Mouse (Mus musculus) neural tube, embryonic 15.5 days (tissue): Measurements from ENCODE around the gene Syngap1. TPM values are rescaled to one million over a fixed set of nuclear protein-coding genes. Genes with fewer than 3 reads are reported as not detected.
"Not testable (repeated sequence)": the region's sequence is repeated elsewhere in the genome, so short reads cannot be mapped to it uniquely, and the experiment has no call there.

Source experiments
- ATAC-seq: fragments of 200-750 bp; cut with Nextera tagmentation; 2 replicates; pipeline ENCODE4 v1.8.0; 2017; ENCODE audit warnings: mild to moderate bottlenecking, moderate TSS enrichment, moderate library complexity; ENCODE audit not compliant: low FRiP score
- H3K27ac ChIP-seq: fragments of 300-500 bp; sonication (generic); replicated peaks from 2 replicates; pipeline ENCODE4 v1.5.1; 2015; ENCODE audit warnings: mild to moderate bottlenecking, inconsistent platforms
- H3K27me3 ChIP-seq: fragments of 300-500 bp; sonication (generic); replicated peaks from 2 replicates; pipeline ENCODE4 v1.6.1; 2015; ENCODE audit warnings: inconsistent platforms
- H3K36me3 ChIP-seq: fragments of 300-500 bp; sonication (generic); 2 replicates; pipeline ENCODE4 v1.6.1; 2015; ENCODE audit warnings: inconsistent platforms
- H3K4me1 ChIP-seq: fragments of 300-500 bp; sonication (generic); 2 replicates; pipeline ENCODE4 v1.6.1; 2015; ENCODE audit warnings: inconsistent platforms
- H3K4me2 ChIP-seq: fragments of 300-500 bp; sonication (generic); 2 replicates; pipeline ENCODE4 v1.6.1; 2015; ENCODE audit warnings: inconsistent platforms, mild to moderate bottlenecking, moderate library complexity
- H3K4me3 ChIP-seq: fragments of 300-500 bp; sonication (generic); replicated peaks from 2 replicates; pipeline ENCODE4 v1.5.1; 2015; ENCODE audit warnings: mild to moderate bottlenecking, inconsistent platforms
- H3K9ac ChIP-seq: fragments of 300-500 bp; sonication (generic); replicated peaks from 2 replicates; pipeline ENCODE4 v1.6.1; 2015; ENCODE audit warnings: mild to moderate bottlenecking, inconsistent platforms
- H3K9me3 ChIP-seq: fragments of 300-500 bp; sonication (generic); replicated peaks from 2 replicates; pipeline ENCODE4 v1.6.1; 2016; ENCODE audit warnings: inconsistent platforms
- WGBS: fragments of 180-500 bp; shearing (Covaris S2); methylation state at CpG from one replicate; pipeline ENCODE4 v1.1.7; 2015; ENCODE audit warnings: mixed read lengths; 5-methylcytosine and 5-hydroxymethylcytosine counted together
- polyA plus RNA-seq: library from polyadenylated mRNA; unstranded; fragments of >200 nt; fragmentation: Nextera tagmentation; extraction: Ambion mirVana; gene quantifications from 2 replicates; pipeline ENCODE4 v1.2.1, GENCODE M21; 2015

The Syngap1 gene
- polyA plus RNA-seq, 1 experiment from 2014 or later = 3.7 TPM

DNA sequence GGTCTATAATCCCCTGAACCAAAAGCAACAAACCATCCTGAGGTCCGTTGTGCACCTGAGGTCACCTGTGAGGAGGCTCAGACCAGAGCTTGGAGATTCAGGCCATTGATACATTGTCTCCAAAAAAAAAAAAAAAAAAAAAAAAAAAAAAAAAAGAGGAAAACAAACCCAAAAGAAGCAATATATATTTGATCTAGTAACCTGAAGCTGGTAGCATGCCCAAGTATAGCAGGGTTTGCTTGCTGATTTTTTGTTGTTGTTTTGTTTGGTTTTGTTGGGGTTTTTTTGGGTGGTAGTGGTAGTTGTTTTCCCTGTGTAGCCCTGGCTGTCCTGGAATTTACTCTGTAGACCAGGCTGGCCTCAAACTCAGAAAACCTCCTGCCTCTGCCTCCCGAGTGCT is 22.7 kb upstream of the Syngap1 start:
- H3K4me2 ChIP-seq = peak overlapping the region; percentile 23; the same call in 1 of the 2 replicates
- no peaks in the 10 kb centered on the region for H3K27me3 ChIP-seq
- WGBS = 82% methylated on average over 2 of the region's 2 CpGs
- no peak for ATAC-seq
- peaks cover 9% of the 10 kb centered on the region for H3K4me1 ChIP-seq
- H3K4me3 ChIP-seq = no peak overlapping the region
- H3K9me3 ChIP-seq = no peaks in the 10 kb centered on the region
- H3K36me3 ChIP-seq = no peaks in the 10 kb centered on the region
- no peak overlapping the region for H3K9ac ChIP-seq
- no peak overlapping the region for H3K27ac ChIP-seq

- not testable (repeated sequence) for H3K4me1 ChIP-seq, ATAC-seq, H3K36me3 ChIP-seq, H3K9me3 ChIP-seq, H3K4me2 ChIP-seq, H3K9ac ChIP-seq, H3K4me3 ChIP-seq, H3K27ac ChIP-seq, H3K27me3 ChIP-seq
- WGBS = 92% methylated on average over 2 of the region's 2 CpGs
These were observed 21.5 kb upstream of the Syngap1 start for GRCm38 (mm10) chr17:26919516-26919915.

GRCm38 (mm10) chr17:26922368-26922767 is 18.7 kb upstream of the Syngap1 start:
- H3K4me1 ChIP-seq, H3K9ac ChIP-seq, H3K4me2 ChIP-seq, H3K27ac ChIP-seq, H3K4me3 ChIP-seq, ATAC-seq, H3K36me3 ChIP-seq, H3K27me3 ChIP-seq, H3K9me3 ChIP-seq: not testable (repeated sequence)
- WGBS = 96% methylated on average over 5 of the region's 6 CpGs

DNA sequence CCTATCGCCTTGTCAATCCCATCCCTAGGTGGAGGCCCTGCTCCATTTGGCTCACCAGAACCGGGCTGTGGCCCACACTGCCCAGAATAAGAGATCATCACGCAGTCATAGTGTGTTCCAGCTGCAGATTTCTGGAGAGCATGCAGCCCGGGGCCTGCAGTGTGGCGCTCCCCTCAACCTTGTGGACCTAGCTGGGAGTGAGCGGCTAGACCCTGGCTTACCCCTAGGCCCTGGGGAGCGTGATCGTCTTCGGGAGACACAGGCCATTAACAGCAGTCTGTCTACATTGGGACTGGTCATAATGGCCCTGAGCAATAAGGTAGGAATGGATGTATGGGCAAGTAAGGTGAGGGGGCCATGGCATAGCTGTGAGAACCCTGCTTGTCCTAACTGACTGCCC is 15.6 kb upstream of the Syngap1 start:
- not testable (repeated sequence) for H3K4me1 ChIP-seq, H3K36me3 ChIP-seq, H3K4me3 ChIP-seq, H3K4me2 ChIP-seq, H3K27ac ChIP-seq, H3K9ac ChIP-seq, H3K9me3 ChIP-seq, H3K27me3 ChIP-seq, ATAC-seq
- 97% methylated on average over 9 of the region's 9 CpGs for WGBS

DNA sequence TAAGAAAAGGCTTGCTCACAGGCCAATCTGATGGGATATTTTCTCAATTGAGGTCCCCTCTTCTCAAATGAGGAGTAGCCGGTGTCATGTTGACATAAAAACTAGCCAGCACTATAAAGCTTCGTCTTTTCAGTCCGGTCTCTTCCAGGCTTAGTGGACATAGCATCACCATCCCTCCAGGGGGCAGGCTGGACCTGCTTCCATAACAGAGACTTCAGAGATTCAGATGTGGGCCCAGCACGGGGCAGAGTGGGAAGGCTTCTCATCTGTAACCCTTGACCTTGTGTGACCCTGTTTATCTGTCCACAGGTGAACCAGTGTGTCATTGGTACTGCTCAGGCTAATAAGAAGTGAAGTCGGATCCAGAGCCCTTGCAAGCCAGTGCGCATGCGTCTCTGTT is 9.3 kb upstream of the Syngap1 start:
- 66% methylated on average over 7 of the region's 7 CpGs for WGBS
- H3K9ac ChIP-seq, ATAC-seq: not testable (repeated sequence)

GRCm38 (mm10) chr17:26932839-26933398 is 8.1 kb upstream of the Syngap1 start, which contains the start of gene Phf1:
Gene Phf1 (plus strand): TSS chr17:26933052.
- Histone ChIP-seq H3K27ac (peak within 1 kb of the TSS; percentile 92), H3K9me3 (no peaks in the 10 kb centered on the region), H3K9ac (peak within 1 kb of the TSS; percentile 84), H3K4me2 (peak within 1 kb of the TSS; percentile 69), H3K4me3 (peak within 1 kb of the TSS; percentile 60), H3K36me3 (peaks cover 25% of the 10 kb centered on the region), H3K27me3 (no peaks in the 10 kb centered on the region), H3K4me1 (peaks cover 37% of the 10 kb centered on the region)
- ATAC-seq = peak; percentile 87
- under 1% methylated on average over 42 of the region's 43 CpGs for WGBS

More for the DNA sequence above, 9.3 kb upstream of the Syngap1 start:
- not testable (repeated sequence) for H3K4me2 ChIP-seq, H3K4me3 ChIP-seq, H3K27me3 ChIP-seq, H3K9me3 ChIP-seq
- Histone ChIP-seq H3K36me3 (peaks cover 21% of the 10 kb centered on the region), H3K27ac (peak overlapping the region; percentile 92; the same call in 1 of the 2 replicates), H3K4me1 (peaks cover 29% of the 10 kb centered on the region)

DNA sequence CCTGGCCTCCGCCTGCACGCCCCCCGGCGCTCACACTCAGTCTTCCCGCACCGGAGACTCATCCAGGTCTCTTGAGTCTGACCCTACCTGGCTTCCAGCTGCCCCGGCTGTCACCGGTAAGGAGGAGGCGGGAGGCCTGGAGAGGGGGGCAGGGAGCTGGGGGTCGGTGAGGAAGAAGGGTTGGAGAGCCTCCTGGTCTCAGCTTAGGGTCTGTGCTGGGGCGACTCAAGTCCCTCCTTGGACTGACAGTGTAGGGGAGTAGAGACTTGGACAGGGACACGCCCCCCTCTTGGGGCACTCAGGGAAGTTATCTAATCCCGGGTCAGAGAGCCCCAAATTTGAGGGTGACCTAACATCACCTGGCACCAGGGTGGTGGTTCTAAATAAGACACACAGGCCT is 7.6 kb upstream of the Syngap1 start:
- peaks cover 25% of the 10 kb centered on the region for H3K36me3 ChIP-seq
- no peaks in the 10 kb centered on the region for H3K9me3 ChIP-seq
- peak overlapping the region; percentile 92 for H3K27ac ChIP-seq
- H3K4me3 ChIP-seq = peak overlapping the region; percentile 60
- peak; percentile 34 for ATAC-seq
- H3K4me2 ChIP-seq = peak overlapping the region; percentile 69
- H3K4me1 ChIP-seq = peaks cover 42% of the 10 kb centered on the region
- peak overlapping the region; percentile 84 for H3K9ac ChIP-seq
- WGBS = 10% methylated on average over 13 of the region's 13 CpGs
- H3K27me3 ChIP-seq = no peaks in the 10 kb centered on the region

- no peak overlapping the region for H3K27ac ChIP-seq
- peak overlapping the region; percentile 60 for H3K4me3 ChIP-seq
- no peak for ATAC-seq
- 82% methylated on average over 16 of the region's 16 CpGs for WGBS
- peaks cover 23% of the 10 kb centered on the region for H3K36me3 ChIP-seq
- peaks cover 49% of the 10 kb centered on the region for H3K4me1 ChIP-seq
- no peaks in the 10 kb centered on the region for H3K27me3 ChIP-seq
- H3K4me2 ChIP-seq = peak overlapping the region; percentile 69
- H3K9ac ChIP-seq = peak overlapping the region; percentile 84
- H3K9me3 ChIP-seq = no peaks in the 10 kb centered on the region
These were observed 6.9 kb upstream of the Syngap1 start for GRCm38 (mm10) chr17:26933885-26934827.

DNA sequence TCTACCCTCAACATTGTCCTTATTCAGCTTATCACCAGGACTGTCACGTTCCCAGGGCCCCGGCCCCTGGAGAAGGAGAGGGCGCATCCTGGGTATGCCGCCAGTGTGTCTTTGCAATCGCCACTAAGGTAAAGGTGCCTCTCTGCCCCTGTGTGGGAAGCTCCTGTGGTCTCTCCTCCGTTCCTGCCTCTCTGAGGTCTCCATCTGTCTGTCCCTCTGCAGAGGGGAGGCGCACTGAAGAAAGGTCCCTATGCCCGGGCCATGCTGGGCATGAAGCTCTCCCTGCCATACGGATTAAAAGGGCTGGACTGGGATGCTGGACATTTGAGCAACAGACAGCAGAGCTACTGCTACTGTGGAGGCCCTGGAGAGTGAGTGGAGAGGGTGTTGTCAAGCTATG is 6.0 kb upstream of the Syngap1 start:
- no peaks in the 10 kb centered on the region for H3K9me3 ChIP-seq
- no peak for ATAC-seq
- H3K27me3 ChIP-seq = no peaks in the 10 kb centered on the region
- WGBS = 88% methylated on average over 9 of the region's 9 CpGs
- no peak overlapping the region for H3K27ac ChIP-seq
- H3K4me3 ChIP-seq = no peak overlapping the region
- H3K36me3 ChIP-seq = peaks cover 22% of the 10 kb centered on the region
- H3K4me1 ChIP-seq = peaks cover 52% of the 10 kb centered on the region
- 0 out of 2 replicates have a peak overlapping the region, but pooled peaks have one; percentile 84 for H3K9ac ChIP-seq
- H3K4me2 ChIP-seq = no peak overlapping the region

- ATAC-seq = no peak
- H3K4me1 ChIP-seq = peaks cover 62% of the 10 kb centered on the region
- no peaks in the 10 kb centered on the region for H3K9me3 ChIP-seq
- H3K4me2 ChIP-seq = no peak overlapping the region
- no peaks in the 10 kb centered on the region for H3K27me3 ChIP-seq
- H3K4me3 ChIP-seq = no peak overlapping the region
- WGBS = 91% methylated on average over 12 of the region's 12 CpGs
- no peak overlapping the region for H3K9ac ChIP-seq
- H3K36me3 ChIP-seq = peaks cover 22% of the 10 kb centered on the region
- no peak overlapping the region for H3K27ac ChIP-seq
These were observed 4.6 kb upstream of the Syngap1 start for GRCm38 (mm10) chr17:26936453-26936852.

GRCm38 (mm10) chr17:26936921-26937695 is 3.9 kb upstream of the Syngap1 start:
- Histone ChIP-seq H3K27ac (no peak overlapping the region), H3K4me2 (no peak overlapping the region), H3K9me3 (no peaks in the 10 kb centered on the region), H3K9ac (no peak overlapping the region), H3K36me3 (peaks cover 22% of the 10 kb centered on the region), H3K4me1 (peaks cover 65% of the 10 kb centered on the region), H3K4me3 (no peak overlapping the region), H3K27me3 (no peaks in the 10 kb centered on the region)
- no peak for ATAC-seq
- 88% methylated on average over 15 of the region's 15 CpGs for whole genome bisulfite sequencing
